Mouse (Mus musculus): ENCODE measurements around the gene Utp4.
A peak's percentile ranks its signal among the peaks of the same experiment; 100 is the strongest.
"Not testable (repeated sequence)": the region's sequence is repeated elsewhere in the genome, so short reads cannot be mapped to it uniquely, and the experiment has no call there.

The Utp4 gene

GRCm38 (mm10) chr8:106905727-106906480 is 12.5 kb downstream of the Utp4 start:
- peak; percentile 81 to 86 for DNase-seq (ENCODE audit: low spot score in 2 of 2)

- no peak for DNase-seq (ENCODE audit: low spot score in 2 of 2)
Observed at GRCm38 (mm10) chr8:106906635-106907034, 13.2 kb downstream of the Utp4 start.

- no peak for DNase-seq (ENCODE audit: low spot score in 2 of 2)
Observed at GRCm38 (mm10) chr8:106907450-106907849, 14.0 kb downstream of the Utp4 start.

GRCm38 (mm10) chr8:106908291-106908690 is 14.9 kb downstream of the Utp4 start:
- no peak for DNase-seq (ENCODE audit: low spot score in 2 of 2)

- DNase-seq (ENCODE audit: low spot score in 2 of 2), result no peak
Observed at GRCm38 (mm10) chr8:106913631-106914030, 20.2 kb downstream of the Utp4 start.

GRCm38 (mm10) chr8:106919721-106920394 is 26.4 kb downstream of the Utp4 start:
- peak; percentile 71 to 79 for DNase-seq (ENCODE audit: low spot score in 2 of 2)

GRCm38 (mm10) chr8:106920395-106920741 is 26.9 kb downstream of the Utp4 start:
- DNase-seq (ENCODE audit: low spot score in 2 of 2), result no peak

- no peak for DNase-seq (ENCODE audit: low spot score in 2 of 2)
Observed at GRCm38 (mm10) chr8:106924057-106924456, 30.6 kb downstream of the Utp4 start.

- DNase-seq (ENCODE audit: low spot score in 2 of 2), result peak in 1 of 2 experiments; percentile 36
Observed at GRCm38 (mm10) chr8:106924904-106925349, 31.5 kb downstream of the Utp4 start.

GRCm38 (mm10) chr8:106925446-106925845 is 32.0 kb downstream of the Utp4 start:
- DNase-seq (ENCODE audit: low spot score in 2 of 2), result no peak

GRCm38 (mm10) chr8:106927247-106927646 is 33.8 kb downstream of the Utp4 start:
- no peak for DNase-seq (ENCODE audit: low spot score in 2 of 2)

GRCm38 (mm10) chr8:106928182-106928581 is 34.7 kb downstream of the Utp4 start:
- DNase-seq (ENCODE audit: low spot score in 2 of 2), result not testable (repeated sequence)

- no peak for DNase-seq (ENCODE audit: low spot score in 2 of 2)
Observed at GRCm38 (mm10) chr8:106929155-106929913, 35.9 kb downstream of the Utp4 start.

- no peak for DNase-seq (ENCODE audit: low spot score in 2 of 2)
Observed at GRCm38 (mm10) chr8:106929921-106930320, 36.5 kb downstream of the Utp4 start.

GRCm38 (mm10) chr8:106932376-106933065 is 39.1 kb downstream of the Utp4 start:
- DNase-seq (ENCODE audit: low spot score in 2 of 2), result no peak

GRCm38 (mm10) chr8:106933506-106934143 is 40.2 kb downstream of the Utp4 start:
- DNase-seq (ENCODE audit: low spot score in 2 of 2), result no peak

GRCm38 (mm10) chr8:106934226-106934977 is 41.0 kb downstream of the Utp4 start:
- DNase-seq (ENCODE audit: low spot score in 2 of 2), result no peak

- DNase-seq (ENCODE audit: low spot score in 2 of 2), result peak; percentile 85 to 90
Observed at GRCm38 (mm10) chr8:106935324-106935869, 42.0 kb downstream of the Utp4 start, which contains the start of gene Sntb2. Gene Sntb2, plus strand, starts transcription at chr8:106935750.

GRCm38 (mm10) chr8:106935899-106936477 is 42.6 kb downstream of the Utp4 start:
- peak in 1 of 2 experiments; percentile 39 for DNase-seq (ENCODE audit: low spot score in 2 of 2)

All from right cerebral cortex, adult 2 months (tissue).